Mouse (Mus musculus) CH12.LX (cell line): ENCODE results near the gene Col10a1. TPM values are rescaled to one million over a fixed set of nuclear protein-coding genes. Genes with fewer than 3 reads are reported as not detected.

Experiments
- DNase-seq: peaks from one replicate; pipeline ENCODE4 v3.0.0-alpha.2; 2013; ENCODE audit errors: extremely low read depth
- H3K27ac ChIP-seq: 2 replicates; pipeline ENCODE4 v1.5.1; 2012; ENCODE audit warnings: low read depth, mild to moderate bottlenecking, control low read depth, moderate library complexity; ENCODE audit not compliant: insufficient read depth
- H3K27me3 ChIP-seq: replicated peaks from 2 replicates; pipeline ENCODE3; 2012; ENCODE audit warnings: inconsistent platforms
- H3K36me3 ChIP-seq, 2 experiments: replicated peaks in 1 of 2; 2 replicates each; pipeline versions ENCODE3 to v1.6.1; 2012; ENCODE audit warnings: inconsistent platforms in 1 of 2, low read length in 1 of 2, mild to moderate bottlenecking in 1 of 2, mixed read lengths in 1 of 2, moderate library complexity in 1 of 2; ENCODE audit not compliant: control insufficient read depth in 1 of 2, insufficient read depth in 1 of 2
- H3K4me1 ChIP-seq, 2 experiments: 2 replicates each; pipeline ENCODE4 v1.6.1; 2012; ENCODE audit warnings: inconsistent platforms in 1 of 2, moderate library complexity in 1 of 2; ENCODE audit not compliant: insufficient read depth in 2 of 2, control insufficient read depth in 1 of 2
- H3K4me2 ChIP-seq: 2 replicates; pipeline ENCODE4 v1.6.1; 2012; ENCODE audit warnings: low read depth, mild to moderate bottlenecking, control low read depth; ENCODE audit not compliant: poor library complexity, insufficient read depth, severe bottlenecking
- H3K4me3 ChIP-seq, 3 experiments: fragments of 150-350 bp in 1 of 3; sonication (generic) in 1 of 3; replicated peaks in 1 of 3; 2 replicates each; pipeline versions ENCODE3 to v1.5.1; 2011 to 2012; ENCODE audit warnings: low read depth in 2 of 3, low read length in 2 of 3, mild to moderate bottlenecking in 2 of 3, moderate library complexity in 2 of 3, control low read depth in 1 of 3, improper control_type of control experiment in 1 of 3, inconsistent platforms in 1 of 3, mixed read lengths in 1 of 3; ENCODE audit not compliant: poor library complexity in 1 of 3
- H3K79me2 ChIP-seq: replicated peaks from 2 replicates; pipeline ENCODE4 v1.6.1; 2012; ENCODE audit warnings: mild to moderate bottlenecking, moderate library complexity; ENCODE audit not compliant: control insufficient read depth, poor library complexity, insufficient read depth, severe bottlenecking; ENCODE audit errors: extremely low read depth
- H3K9ac ChIP-seq: 2 replicates; pipeline ENCODE4 v1.6.1; 2012; ENCODE audit warnings: low read depth, mild to moderate bottlenecking, control low read depth, moderate library complexity; ENCODE audit not compliant: insufficient read depth
- H3K9me3 ChIP-seq: replicated peaks from 2 replicates; pipeline ENCODE3; 2012; ENCODE audit warnings: low read length, inconsistent platforms, mixed read lengths
- CHD1 ChIP-seq: IDR thresholded peaks from 2 replicates; pipeline ENCODE4 v1.6.1; 2012; ENCODE audit warnings: low read depth, low read length, improper control_type of control experiment, inconsistent platforms
- CTCF ChIP-seq, 2 experiments: IDR thresholded peaks in 1 of 2; conservative IDR thresholded peaks in 1 of 2; 2 replicates each; pipeline ENCODE4 v1.5.1; 2011 to 2012; ENCODE audit warnings: low read depth in 2 of 2, low read length in 2 of 2, improper control_type of control experiment in 1 of 2, inconsistent platforms in 1 of 2, mild to moderate bottlenecking in 1 of 2, moderate library complexity in 1 of 2
- ETS1 ChIP-seq: conservative IDR thresholded peaks from 2 replicates; pipeline ENCODE4 v1.6.1; 2012; ENCODE audit warnings: low read depth, mild to moderate bottlenecking, inconsistent platforms, low read length, improper control_type of control experiment, moderate library complexity
- JUN ChIP-seq: IDR thresholded peaks from 2 replicates; pipeline ENCODE4 v1.6.1; 2011; ENCODE audit warnings: low read depth, mild to moderate bottlenecking, low read length, improper control_type of control experiment, moderate library complexity; ENCODE audit not compliant: insufficient read depth
- KAT2A ChIP-seq: IDR thresholded peaks from 2 replicates; pipeline ENCODE4 v1.6.1; 2012; ENCODE audit warnings: low read length, improper control_type of control experiment, inconsistent platforms; ENCODE audit not compliant: insufficient replicate concordance
- MAZ ChIP-seq: IDR thresholded peaks from 2 replicates; pipeline ENCODE4 v1.6.1; 2012; ENCODE audit warnings: low read depth, mild to moderate bottlenecking, inconsistent platforms, low read length, improper control_type of control experiment, moderate library complexity
- NELFE ChIP-seq: IDR thresholded peaks from 2 replicates; pipeline ENCODE4 v1.6.1; 2011; ENCODE audit warnings: low read depth, low read length, improper control_type of control experiment
- POLR2AphosphoS2 ChIP-seq: IDR thresholded peaks from 2 replicates; pipeline ENCODE4 v1.6.1; 2011; ENCODE audit warnings: low read depth, low read length, improper control_type of control experiment
- RAD21 ChIP-seq: IDR thresholded peaks from 2 replicates; pipeline ENCODE4 v1.6.1; 2011; ENCODE audit warnings: low read depth, mild to moderate bottlenecking, low read length, improper control_type of control experiment, moderate library complexity
- SIN3A ChIP-seq: IDR thresholded peaks from 2 replicates; pipeline ENCODE4 v1.6.1; 2012; ENCODE audit warnings: low read length, improper control_type of control experiment, inconsistent platforms
- SMC3 ChIP-seq: IDR thresholded peaks from 2 replicates; pipeline ENCODE4 v1.6.1; 2011; ENCODE audit warnings: low read depth, low read length, improper control_type of control experiment
- ZKSCAN1 ChIP-seq: IDR thresholded peaks from 2 replicates; pipeline ENCODE4 v1.6.1; 2012; ENCODE audit warnings: low read depth, inconsistent platforms, low read length, improper control_type of control experiment, borderline replicate concordance
- ZNF384 ChIP-seq: IDR thresholded peaks from 2 replicates; pipeline ENCODE4 v1.6.1; 2012; ENCODE audit warnings: low read depth, low read length, improper control_type of control experiment, inconsistent platforms
- dilution Hi-C: fragments of 300-500 bp; cut with MboI; formaldehyde crosslinking; loops from 2 replicates; pipeline ENCODE4 v1.14.3; 2020; ENCODE audit warnings: low sequenced_read_pairs; ENCODE audit not compliant: extremely low pct_unique_long_range_greater_than_20kb, extremely low pct_ligation_motif_present
- in situ Hi-C: fragments of 300-500 bp; cut with MboI; formaldehyde crosslinking; loops from 3 replicates; pipeline ENCODE4 v1.14.3; 2019; ENCODE audit warnings: low sequenced_read_pairs, low pct_ligation_motif_present, low pct_unique_long_range_greater_than_20kb, mixed read lengths
- polyA plus RNA-seq: library from polyadenylated mRNA; unstranded; fragments of >175 nt; gene quantifications from 2 replicates; pipeline ENCODE4 v1.2.1, GENCODE M21; 2012; ENCODE audit warnings: low read depth; ENCODE audit not compliant: insufficient read length
- total RNA-seq, 2 experiments: library from RNA; depleted of rRNA; stranded (reverse); fragments of 300-350 nt in 1 of 2; fragments of >200 nt in 1 of 2; gene quantifications; 2 replicates each; pipeline ENCODE4 v1.2.3; 2012 to 2014

The Col10a1 gene
- total and polyA plus RNA-seq, 3 experiments: 0.08 to 0.17 TPM; not detected in 1

- H3K4me3 ChIP-seq: no peak overlapping the region
These were observed 7.2 kb downstream of the Col10a1 start for GRCm38 (mm10) chr10:34396959-34397358.

GRCm38 (mm10) chr10:34399267-34399666, 9.5 kb downstream of the Col10a1 start:
- Histone ChIP-seq H3K9ac (no peak overlapping the region), H3K4me1 (no peaks in the 10 kb centered on the region), H3K27ac (no peak overlapping the region), H3K9me3 (no peaks in the 10 kb centered on the region), H3K27me3 (no peaks in the 10 kb centered on the region), H3K79me2 (0 out of 2 replicates have a peak, but pooled peaks cover 1% of the 10 kb centered on the region), H3K4me2 (no peak overlapping the region), H3K36me3 (peaks cover 23 to 76% of the 10 kb centered on the region in 2 experiments), H3K4me3 (no peak overlapping the region)
- in situ Hi-C loops (no loop called here), dilution Hi-C loops (no loop called here)
- peak in 1 of 2 experiments; percentile 33; a peak in 2 of 4 replicates for TF ChIP-seq CTCF (conservative IDR thresholded peaks at IDR 0.05 in 1 of 2, IDR thresholded peaks at IDR 0.05 in 1 of 2; ENCODE audit: low read depth in 2 of 2, low read length in 2 of 2)
- no peak for TF ChIP-seq MAZ
- no peak for TF ChIP-seq NELFE
- TF ChIP-seq, all 38 proteins: peak for 1
- no peak for DNase-seq

More at GRCm38 (mm10) chr10:34396959-34397358, 7.2 kb downstream of the Col10a1 start:
- peaks cover 10 to 64% of the 10 kb centered on the region in 2 experiments for H3K36me3 ChIP-seq
- H3K27ac ChIP-seq: no peak overlapping the region
- DNase-seq: no peak
- no peaks in the 10 kb centered on the region for H3K9me3 ChIP-seq
- dilution Hi-C loops (no loop called here), in situ Hi-C loops (no loop called here)
- H3K27me3 ChIP-seq: no peaks in the 10 kb centered on the region
- TF ChIP-seq ZKSCAN1 (no peak), SIN3A (no peak), ZNF384 (no peak), CTCF (conservative IDR thresholded peaks at IDR 0.05 in 1 of 2, IDR thresholded peaks at IDR 0.05 in 1 of 2; ENCODE audit: low read depth in 2 of 2, low read length in 2 of 2) (no peak), JUN (no peak), MAZ (no peak), RAD21 (no peak), ETS1 (no peak), NELFE (no peak), CHD1 (no peak), SMC3 (no peak), KAT2A (no peak), POLR2AphosphoS2 (no peak)
- H3K4me2 ChIP-seq: no peak overlapping the region
- H3K9ac ChIP-seq: no peak overlapping the region
- no peaks in the 10 kb centered on the region for H3K4me1 ChIP-seq
- 0 out of 2 replicates have a peak, but pooled peaks cover 1% of the 10 kb centered on the region for H3K79me2 ChIP-seq
